Mouse (Mus musculus) kidney, adult 2 months (tissue): Measurements from ENCODE around the gene Cnot1. TPM values are rescaled to one million over a fixed set of nuclear protein-coding genes. Genes with fewer than 3 reads are reported as not detected.

Experiments used
- DNase-seq: peaks from one replicate; pipeline ENCODE4 v3.0.0; 2021
- H3K27ac ChIP-seq: fragments of 200-500 bp; 2 replicates; pipeline ENCODE4 v1.5.1; 2012; ENCODE audit warnings: low read depth, low read length, control low read depth, inconsistent platforms; ENCODE audit not compliant: insufficient read depth
- H3K27me3 ChIP-seq: fragments of 200-500 bp; replicated peaks from 2 replicates; pipeline ENCODE4 v1.6.1; 2012; ENCODE audit warnings: mild to moderate bottlenecking, moderate library complexity, low read length, inconsistent platforms; ENCODE audit not compliant: control insufficient read depth, insufficient read depth
- H3K36me3 ChIP-seq: fragments of 200-500 bp; 2 replicates; pipeline ENCODE4 v1.6.1; 2012; ENCODE audit warnings: mild to moderate bottlenecking, moderate library complexity, low read length, inconsistent platforms; ENCODE audit not compliant: control insufficient read depth, insufficient read depth
- H3K4me1 ChIP-seq: fragments of 200-500 bp; 2 replicates; pipeline ENCODE4 v1.6.1; 2011; ENCODE audit warnings: low read length; ENCODE audit not compliant: control insufficient read depth, insufficient read depth
- H3K4me3 ChIP-seq: fragments of 200-500 bp; 2 replicates; pipeline ENCODE4 v1.5.1; 2011; ENCODE audit warnings: mild to moderate bottlenecking, low read depth, low read length, control low read depth; ENCODE audit not compliant: insufficient read depth
- CTCF ChIP-seq: fragments of 200-500 bp; conservative IDR thresholded peaks from 2 replicates; pipeline ENCODE4 v1.5.1; 2011; ENCODE audit warnings: low read depth, mild to moderate bottlenecking, control low read depth, low read length, moderate library complexity, mixed read lengths; ENCODE audit not compliant: insufficient read depth, insufficient read length
- POLR2A ChIP-seq: fragments of 200-500 bp; IDR thresholded peaks from one replicate; pipeline ENCODE4 v1.6.1; 2011; ENCODE audit warnings: low read depth, low read length, control low read depth
- WGBS: fragments of 180-500 bp; shearing (Covaris S2); methylation state at CpG from one replicate; pipeline ENCODE4 v1.1.7; 2018; 5-methylcytosine and 5-hydroxymethylcytosine counted together
- polyA plus RNA-seq: library from polyadenylated mRNA; depleted of rRNA; stranded (reverse); fragments of >200 nt; gene quantifications from 2 replicates; pipeline ENCODE4 v1.2.3, GENCODE M21; 2012

Gene Cnot1
- polyA plus RNA-seq, 1 experiment = 57.4 TPM

- Histone ChIP-seq H3K4me1 (peaks cover 5% of the 10 kb centered on the region; the same call in 1 of the 2 replicates), H3K4me3 (no peak overlapping the region), H3K27me3 (no peaks in the 10 kb centered on the region), H3K27ac (0 out of 2 replicates have a peak overlapping the region, but pooled peaks have one; percentile 18), H3K36me3 (no peaks in the 10 kb centered on the region; the same call in none of the 2 replicates)
- 89% methylated on average over 6 of the region's 6 CpGs for WGBS
- TF ChIP-seq CTCF (no peak), POLR2A (no peak)
- no peak for DNase-seq
Observed at GRCm38 (mm10) chr8:95714837-95715413, 92.3 kb downstream of the Cnot1 start.

- H3K4me1 ChIP-seq = peaks cover 5% of the 10 kb centered on the region; the same call in 1 of the 2 replicates
- TF ChIP-seq POLR2A (no peak), CTCF (no peak)
- H3K27me3 ChIP-seq = no peaks in the 10 kb centered on the region
- no peak for DNase-seq
- WGBS = 97% methylated on average over 4 of the region's 4 CpGs
- no peak overlapping the region for H3K4me3 ChIP-seq
- no peaks in the 10 kb centered on the region; the same call in 1 of the 2 replicates for H3K36me3 ChIP-seq
- no peak overlapping the region for H3K27ac ChIP-seq
Observed at GRCm38 (mm10) chr8:95714367-95714766, 92.9 kb downstream of the Cnot1 start.

DNA sequence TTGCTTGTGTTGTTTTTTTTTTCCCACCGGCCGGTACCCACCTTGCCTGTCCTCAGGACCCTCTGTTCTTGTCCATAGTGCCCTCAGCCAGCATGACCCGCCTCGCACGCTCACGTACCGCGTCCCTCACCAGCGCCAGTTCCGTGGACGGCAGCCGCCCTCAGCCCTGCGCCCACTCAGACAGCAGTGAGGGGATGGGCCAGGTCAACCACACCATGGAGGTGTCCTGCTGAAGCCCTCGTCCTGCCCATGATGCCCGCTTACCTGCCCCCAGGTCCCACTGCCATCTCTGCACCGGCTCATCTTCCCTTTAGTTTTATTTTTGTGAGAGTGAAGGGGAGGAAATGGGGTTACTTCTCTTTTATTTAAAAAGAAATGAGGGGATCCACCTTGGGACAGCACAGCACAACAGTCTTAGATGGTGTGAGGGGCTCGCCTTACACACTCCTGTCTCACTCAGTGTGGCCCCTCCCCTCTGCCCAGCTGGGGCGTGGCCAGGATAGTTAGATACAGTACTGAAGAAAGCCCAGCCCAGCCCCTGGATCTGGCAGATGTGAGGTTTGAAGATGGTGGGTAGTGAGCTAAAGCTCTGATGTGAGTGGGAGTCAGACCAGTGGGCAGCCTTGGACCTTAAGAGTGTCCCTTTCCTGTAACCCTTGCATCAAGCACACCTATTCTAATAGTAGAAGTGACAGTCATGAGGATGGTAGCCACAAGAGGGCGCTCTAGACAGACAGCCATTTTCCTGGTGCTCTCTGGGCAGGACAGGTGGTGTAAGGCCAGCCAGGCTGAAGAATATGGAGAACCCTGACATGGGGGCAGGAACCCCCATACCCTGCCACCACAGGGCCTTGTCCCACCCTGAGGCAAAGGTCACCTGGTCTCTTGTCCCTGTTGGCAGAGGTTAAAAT lies 93.9 kb downstream of the Cnot1 start:
- DNase-seq = peak; percentile 80
- Histone ChIP-seq H3K4me3 (no peak overlapping the region), H3K36me3 (no peaks in the 10 kb centered on the region), H3K27me3 (no peaks in the 10 kb centered on the region), H3K4me1 (peaks cover 5% of the 10 kb centered on the region; the same call in 1 of the 2 replicates), H3K27ac (no peak overlapping the region)
- TF ChIP-seq CTCF (peak; percentile 79), POLR2A (no peak)
- WGBS = 76% methylated on average over 19 of the region's 19 CpGs

DNA sequence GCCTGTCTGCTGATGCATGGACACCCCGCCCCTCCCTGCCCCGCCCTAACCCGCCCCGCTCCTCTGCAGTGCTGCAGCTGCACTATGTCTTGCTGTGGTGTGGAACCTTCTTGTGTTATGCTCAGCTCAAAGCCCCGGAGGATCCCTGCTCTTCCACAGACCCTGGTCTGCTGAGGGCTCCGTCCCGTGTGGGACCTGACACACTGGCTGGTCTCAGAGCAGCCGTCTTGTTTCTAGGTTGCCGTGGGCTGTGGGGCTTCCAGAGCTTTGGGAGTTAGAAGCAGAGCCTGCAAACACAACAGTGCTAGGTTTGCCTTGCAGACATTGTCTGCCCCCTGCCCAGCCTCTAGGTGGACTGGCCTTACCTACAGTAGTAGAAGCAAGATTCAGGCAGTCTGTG lies 94.9 kb downstream of the Cnot1 start:
- no peaks in the 10 kb centered on the region for H3K27me3 ChIP-seq
- no peak overlapping the region for H3K27ac ChIP-seq
- H3K4me1 ChIP-seq = peaks cover 5% of the 10 kb centered on the region; the same call in 1 of the 2 replicates
- H3K36me3 ChIP-seq = no peaks in the 10 kb centered on the region
- no peak for DNase-seq
- WGBS = 71% methylated on average over 9 of the region's 9 CpGs
- TF ChIP-seq POLR2A (no peak), CTCF (no peak)
- no peak overlapping the region for H3K4me3 ChIP-seq

- no peaks in the 10 kb centered on the region; the same call in 1 of the 2 replicates for H3K4me1 ChIP-seq
- DNase-seq = no peak
- no peak overlapping the region for H3K4me3 ChIP-seq
- H3K27ac ChIP-seq = no peak overlapping the region
- 81% methylated on average over 3 of the region's 3 CpGs for WGBS
- no peaks in the 10 kb centered on the region for H3K27me3 ChIP-seq
- no peaks in the 10 kb centered on the region for H3K36me3 ChIP-seq
- TF ChIP-seq POLR2A = no peak
- TF ChIP-seq CTCF = no peak
Observed at GRCm38 (mm10) chr8:95711029-95711428, 96.2 kb downstream of the Cnot1 start.

DNA sequence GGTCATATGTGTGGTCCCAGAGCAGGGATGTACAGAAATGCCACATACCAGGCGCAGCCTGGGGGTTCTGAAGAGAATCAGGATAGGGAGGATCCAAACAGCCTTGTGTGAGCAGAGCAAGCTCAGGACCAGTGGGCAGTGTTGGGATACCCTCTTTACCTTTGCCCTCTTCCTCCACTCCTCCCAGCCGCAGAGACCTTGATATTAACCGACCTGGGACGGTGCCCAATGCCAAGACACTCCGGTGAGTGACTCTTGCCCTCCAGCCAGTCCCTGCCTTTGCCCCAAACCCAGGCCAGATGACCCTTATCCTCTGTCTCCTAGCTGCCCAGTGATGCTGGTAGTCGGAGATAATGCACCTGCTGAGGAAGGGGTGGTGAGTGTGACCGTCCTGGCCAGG lies 97.7 kb downstream of the Cnot1 start:
- H3K27ac ChIP-seq = no peak overlapping the region
- WGBS = 60% methylated on average over 7 of the region's 7 CpGs
- no peaks in the 10 kb centered on the region for H3K27me3 ChIP-seq
- peak; percentile 75 for DNase-seq
- no peaks in the 10 kb centered on the region for H3K36me3 ChIP-seq
- TF ChIP-seq CTCF (no peak), POLR2A (no peak)
- no peak overlapping the region for H3K4me3 ChIP-seq
- no peaks in the 10 kb centered on the region for H3K4me1 ChIP-seq

- DNase-seq = no peak
- Histone ChIP-seq H3K27ac (no peak overlapping the region), H3K4me3 (no peak overlapping the region), H3K27me3 (no peaks in the 10 kb centered on the region), H3K4me1 (no peaks in the 10 kb centered on the region), H3K36me3 (no peaks in the 10 kb centered on the region)
- 97% methylated on average over 3 of the region's 3 CpGs for WGBS
- no peak for TF ChIP-seq POLR2A
Observed at GRCm38 (mm10) chr8:95704538-95704937, 102.7 kb downstream of the Cnot1 start.
